Comparison of ENCODE assay signal across 8 mouse cellular contexts in the genomic region with DNA sequence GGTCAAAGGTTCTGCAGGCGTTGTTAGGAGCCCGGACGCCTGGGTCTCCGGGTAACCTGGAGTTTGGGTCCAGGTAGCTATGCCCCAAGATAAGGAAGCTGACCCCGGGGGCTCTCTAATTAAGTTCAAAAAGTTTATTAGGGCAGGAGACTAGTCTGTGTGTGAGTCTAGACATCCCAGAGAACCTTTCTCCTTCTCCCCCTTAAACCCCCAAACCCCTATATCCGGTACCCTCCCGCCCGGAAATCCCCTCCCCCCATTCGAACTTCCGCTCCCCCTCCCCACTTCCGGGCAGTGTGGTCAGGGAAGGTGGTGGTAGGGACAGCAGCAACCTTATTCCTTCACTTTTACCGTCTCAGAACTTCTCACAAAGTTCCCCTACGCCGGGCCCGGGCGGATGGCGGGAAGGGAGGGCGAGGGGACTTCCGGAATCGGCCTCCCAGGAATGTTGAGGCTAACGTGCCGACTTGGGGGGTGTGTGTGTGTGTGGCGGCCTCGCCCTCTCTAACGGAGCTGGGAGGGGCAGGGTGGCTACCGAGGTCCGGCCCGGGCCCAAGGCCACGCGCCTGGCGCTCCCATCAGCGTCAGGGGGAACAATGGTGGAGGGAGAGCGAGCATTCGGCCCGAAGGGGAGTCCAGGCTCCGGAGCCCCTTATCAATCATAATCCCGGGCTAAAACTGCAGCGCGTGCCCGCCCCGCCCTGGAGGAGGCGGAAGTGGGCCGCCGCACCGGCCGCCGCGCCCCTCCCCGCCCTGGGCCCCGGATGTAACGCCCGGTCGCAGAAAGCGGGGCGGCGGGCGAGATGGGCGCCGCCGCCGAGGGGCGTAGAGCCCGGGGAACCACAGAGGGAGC. TPM values are rescaled to one million over a fixed set of nuclear protein-coding genes. Genes with fewer than 3 reads are reported as not detected.
DNase-seq lines count a peak whose midpoint lies in the region; ATAC-seq and TF ChIP-seq lines count a peak whose summit lies in the region.

No protein-coding gene starts in this region.

- no peak for TF ChIP-seq EP300 in lung, postnatal 0 days (IDR thresholded peaks at IDR 0.05)

- peak; percentile 67 to 75 for DNase-seq in adrenal gland, adult 18-20 months (ENCODE audit: low spot score in 2 of 2)
- peak; percentile 90 for DNase-seq in embryonic facial prominence, embryonic 10.5 days (ENCODE audit: low spot score)
- DNase-seq in heart, embryonic 10.5 days (ENCODE audit: low spot score): peak; percentile 90
- peak; percentile 78 for DNase-seq in lung, postnatal 0 days (ENCODE audit: low spot score)
- peak; percentile 58 for DNase-seq in ovary, postnatal 10 days (ENCODE audit: low spot score)
- DNase-seq in thymus, postnatal 36 days: peak; percentile 82 to 87

- no peaks in the 10 kb centered on the region for H3K9me3 ChIP-seq in embryonic facial prominence, embryonic 10.5 days
- no peaks in the 10 kb centered on the region for H3K9me3 ChIP-seq in heart, embryonic 10.5 days
- H3K9me3 ChIP-seq in kidney, embryonic 15.5 days (replicated peaks): no peaks in the 10 kb centered on the region
- no peaks in the 10 kb centered on the region for H3K9me3 ChIP-seq in lung, postnatal 0 days (ENCODE audit: low read length)

- ATAC-seq in CD4-positive, CD25-positive, alpha-beta regulatory T cell, adult 4 months: peak; percentile 17
- peak; percentile 54 for ATAC-seq in kidney, embryonic 15.5 days (replicated peaks; ENCODE audit: low FRiP score)
- ATAC-seq in lung, postnatal 0 days: peak; percentile 66

- peak overlapping the region; percentile 99 for H3K9ac ChIP-seq in kidney, embryonic 15.5 days
- H3K9ac ChIP-seq in lung, postnatal 0 days (replicated peaks; ENCODE audit: low read depth): peak overlapping the region; percentile 98

- H3K36me3 ChIP-seq in embryonic facial prominence, embryonic 10.5 days (replicated peaks): peaks cover 47% of the 10 kb centered on the region
- H3K36me3 ChIP-seq in heart, embryonic 10.5 days: peaks cover 49% of the 10 kb centered on the region
- H3K36me3 ChIP-seq in kidney, embryonic 15.5 days: peaks cover 46% of the 10 kb centered on the region
- peaks cover 31% of the 10 kb centered on the region for H3K36me3 ChIP-seq in lung, postnatal 0 days (ENCODE audit: insufficient read depth, low read length)

- H3K4me2 ChIP-seq in kidney, embryonic 15.5 days: peak overlapping the region; percentile 95
- peak overlapping the region; percentile 74 for H3K4me2 ChIP-seq in lung, postnatal 0 days (replicated peaks; ENCODE audit: low read depth, low read length)

- TF ChIP-seq CTCF in lung, postnatal 0 days (IDR thresholded peaks at IDR 0.05): no peak

- WGBS in embryonic facial prominence, embryonic 10.5 days: under 1% methylated on average over 63 of the region's 63 CpGs
- whole genome bisulfite sequencing in heart, embryonic 10.5 days: under 1% methylated on average over 60 of the region's 63 CpGs
- WGBS in kidney, embryonic 15.5 days: under 1% methylated on average over 63 of the region's 63 CpGs
- WGBS in lung, postnatal 0 days: 1% methylated on average over 54 of the region's 63 CpGs

- H3K27ac ChIP-seq in embryonic facial prominence, embryonic 10.5 days (replicated peaks): peak overlapping the region; percentile 99
- peak overlapping the region; percentile 97 for H3K27ac ChIP-seq in heart, embryonic 10.5 days
- peak overlapping the region; percentile 99 for H3K27ac ChIP-seq in kidney, embryonic 15.5 days
- H3K27ac ChIP-seq in lung, postnatal 0 days (ENCODE audit: low read length): peak overlapping the region; percentile 99

- H3K27me3 ChIP-seq in embryonic facial prominence, embryonic 10.5 days (replicated peaks; ENCODE audit: low read depth, poor library complexity, severe bottlenecking): no peaks in the 10 kb centered on the region
- H3K27me3 ChIP-seq in heart, embryonic 10.5 days (ENCODE audit: insufficient read depth, poor library complexity, severe bottlenecking): no peaks in the 10 kb centered on the region
- H3K27me3 ChIP-seq in kidney, embryonic 15.5 days: no peaks in the 10 kb centered on the region
- no peaks in the 10 kb centered on the region for H3K27me3 ChIP-seq in lung, postnatal 0 days (replicated peaks; ENCODE audit: insufficient read depth, low read length)

- H3K4me3 ChIP-seq in embryonic facial prominence, embryonic 10.5 days: peak overlapping the region; percentile 100
- peak overlapping the region; percentile 100 for H3K4me3 ChIP-seq in heart, embryonic 10.5 days
- H3K4me3 ChIP-seq in kidney, embryonic 15.5 days (replicated peaks): peak overlapping the region; percentile 100
- H3K4me3 ChIP-seq in lung, postnatal 0 days (ENCODE audit: low read depth, low read length): peak overlapping the region; percentile 99

- peaks cover 79% of the 10 kb centered on the region for H3K4me1 ChIP-seq in embryonic facial prominence, embryonic 10.5 days
- peaks cover 63% of the 10 kb centered on the region for H3K4me1 ChIP-seq in heart, embryonic 10.5 days
- peaks cover 76% of the 10 kb centered on the region for H3K4me1 ChIP-seq in kidney, embryonic 15.5 days
- peaks cover 27% of the 10 kb centered on the region for H3K4me1 ChIP-seq in lung, postnatal 0 days (ENCODE audit: insufficient read depth, low read depth, low read length)

RNA-seq across cellular contexts. Expression of a gene that starts 0.9 kb away (rescaled TPM):
- 1,000 to 10,000 TPM; 2,750 to 3,189 TPM for polyA plus RNA-seq in CD4-positive, CD25-positive, alpha-beta regulatory T cell, adult 4 months (2017; shearing (Covaris generic))
- total RNA-seq in adrenal gland, adult 18-20 months (2021): 100 to 1,000 TPM; 619 to 923 TPM
- polyA plus RNA-seq in embryonic facial prominence, embryonic 10.5 days (2016; fragmentation: Nextera tagmentation; extraction: Ambion mirVana): 2,153 and 2,165 TPM in 2 replicates
- 2,022 and 2,208 TPM in 2 replicates for polyA plus RNA-seq in heart, embryonic 10.5 days (2016; fragmentation: Nextera tagmentation; extraction: Ambion mirVana)
- polyA plus RNA-seq in kidney, embryonic 15.5 days (2015; fragmentation: Nextera tagmentation; extraction: Ambion mirVana): 1,914 and 2,031 TPM in 2 replicates
- 1,176 and 1,206 TPM in 2 replicates for polyA plus RNA-seq in lung, postnatal 0 days (2015; fragmentation: Nextera tagmentation; extraction: Ambion mirVana)

RNA-seq across cellular contexts. Expression of a gene that starts 3.4 kb away (rescaled TPM):
- 10 to 100 TPM; 32.6 to 32.7 TPM for polyA plus RNA-seq in CD4-positive, CD25-positive, alpha-beta regulatory T cell, adult 4 months (2017; shearing (Covaris generic))
- 10 to 100 TPM; 29.0 to 44.2 TPM for total RNA-seq in adrenal gland, adult 18-20 months (2021)
- polyA plus RNA-seq in embryonic facial prominence, embryonic 10.5 days (2016; fragmentation: Nextera tagmentation; extraction: Ambion mirVana): 72.9 and 88.4 TPM in 2 replicates
- 188 and 256 TPM in 2 replicates for polyA plus RNA-seq in heart, embryonic 10.5 days (2016; fragmentation: Nextera tagmentation; extraction: Ambion mirVana)
- 30.3 and 38.5 TPM in 2 replicates for polyA plus RNA-seq in kidney, embryonic 15.5 days (2015; fragmentation: Nextera tagmentation; extraction: Ambion mirVana)
- 20.8 and 23.1 TPM in 2 replicates for polyA plus RNA-seq in lung, postnatal 0 days (2015; fragmentation: Nextera tagmentation; extraction: Ambion mirVana)

RNA-seq across cellular contexts. Expression of a gene that starts 6.3 kb away (rescaled TPM):
- polyA plus RNA-seq in CD4-positive, CD25-positive, alpha-beta regulatory T cell, adult 4 months (2017; shearing (Covaris generic)): 100 to 1,000 TPM in 1 of 2 experiments, 10 to 100 TPM in 1; 84.0 to 102 TPM
- 100 to 1,000 TPM; 131 to 138 TPM for total RNA-seq in adrenal gland, adult 18-20 months (2021)
- 135 and 137 TPM in 2 replicates for polyA plus RNA-seq in embryonic facial prominence, embryonic 10.5 days (2016; fragmentation: Nextera tagmentation; extraction: Ambion mirVana)
- 207 and 246 TPM in 2 replicates for polyA plus RNA-seq in heart, embryonic 10.5 days (2016; fragmentation: Nextera tagmentation; extraction: Ambion mirVana)
- polyA plus RNA-seq in kidney, embryonic 15.5 days (2015; fragmentation: Nextera tagmentation; extraction: Ambion mirVana): 178 and 186 TPM in 2 replicates
- 118 and 121 TPM in 2 replicates for polyA plus RNA-seq in lung, postnatal 0 days (2015; fragmentation: Nextera tagmentation; extraction: Ambion mirVana)

RNA-seq across cellular contexts. Expression of a gene that starts 6.5 kb away (rescaled TPM):
- 100 to 1,000 TPM; 389 to 496 TPM for polyA plus RNA-seq in CD4-positive, CD25-positive, alpha-beta regulatory T cell, adult 4 months (2017; shearing (Covaris generic))
- total RNA-seq in adrenal gland, adult 18-20 months (2021): 10 to 100 TPM; 72.6 to 80.7 TPM
- 89.7 and 91.9 TPM in 2 replicates for polyA plus RNA-seq in embryonic facial prominence, embryonic 10.5 days (2016; fragmentation: Nextera tagmentation; extraction: Ambion mirVana)
- 68.3 and 74.4 TPM in 2 replicates for polyA plus RNA-seq in heart, embryonic 10.5 days (2016; fragmentation: Nextera tagmentation; extraction: Ambion mirVana)
- 115 and 122 TPM in 2 replicates for polyA plus RNA-seq in kidney, embryonic 15.5 days (2015; fragmentation: Nextera tagmentation; extraction: Ambion mirVana)
- polyA plus RNA-seq in lung, postnatal 0 days (2015; fragmentation: Nextera tagmentation; extraction: Ambion mirVana): 112 and 119 TPM in 2 replicates

RNA-seq across cellular contexts. Expression of a gene that starts 14.6 kb away (rescaled TPM):
- under 1 TPM; 0.39 to 0.43 TPM for polyA plus RNA-seq in CD4-positive, CD25-positive, alpha-beta regulatory T cell, adult 4 months (2017; shearing (Covaris generic))
- total RNA-seq in adrenal gland, adult 18-20 months (2021): under 1 TPM in 1 of 2 experiments, not detected in 1; 0.22 TPM
- 0.26 and 0.76 TPM in 2 replicates for polyA plus RNA-seq in embryonic facial prominence, embryonic 10.5 days (2016; fragmentation: Nextera tagmentation; extraction: Ambion mirVana)
- polyA plus RNA-seq in heart, embryonic 10.5 days (2016; fragmentation: Nextera tagmentation; extraction: Ambion mirVana): 1.6 and 1.9 TPM in 2 replicates
- 0.19 and 0.30 TPM in 2 replicates for polyA plus RNA-seq in kidney, embryonic 15.5 days (2015; fragmentation: Nextera tagmentation; extraction: Ambion mirVana)
- 0.55 and 0.66 TPM in 2 replicates for polyA plus RNA-seq in lung, postnatal 0 days (2015; fragmentation: Nextera tagmentation; extraction: Ambion mirVana)

Comparison
In these comparisons a context has a peak if more than half of its experiments do, and no peak if none do; other contexts are left out.
1. Peak in every context shown above with its lines: DNase-seq, ATAC-seq, H3K4me3 ChIP-seq and H3K27ac ChIP-seq.